Mouse (Mus musculus) cerebellum, postnatal 36 days (tissue): ENCODE results near the gene Ttn.

Experiments
- DNase-seq, 2 experiments: peaks; one replicate each; pipeline ENCODE4 v3.0.0; 2021 to 2022; ENCODE audit warnings: mixed read lengths in 2 of 2

Gene Ttn

GRCm38 (mm10) chr2:76817796-76818195 is 164.6 kb downstream of the Ttn start:
- no peak for DNase-seq

GRCm38 (mm10) chr2:76814048-76814817 is 168.1 kb downstream of the Ttn start:
- DNase-seq: no peak

- no peak for DNase-seq
These were observed 171.2 kb downstream of the Ttn start for GRCm38 (mm10) chr2:76811160-76811559.

DNA sequence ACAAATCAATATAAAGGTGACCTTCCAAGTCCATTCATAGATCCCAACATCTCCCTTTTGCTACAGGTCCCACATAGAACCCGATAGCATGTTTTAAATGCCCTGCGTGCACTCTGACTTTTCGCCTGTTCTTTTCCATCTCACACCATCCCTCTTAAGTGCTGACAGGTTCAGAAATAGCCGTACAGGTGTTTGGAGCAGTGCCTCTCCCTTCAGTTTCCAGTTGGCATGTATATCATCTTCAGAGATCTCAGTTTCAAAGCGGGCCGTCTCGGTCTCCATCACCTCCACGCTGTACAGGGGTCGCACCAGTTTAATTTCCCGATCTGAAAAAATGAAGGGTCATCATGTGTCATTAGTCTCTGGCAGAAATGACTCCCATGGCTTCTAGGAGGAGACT is 174.0 kb downstream of the Ttn start:
- no peak for DNase-seq

GRCm38 (mm10) chr2:76807284-76807683 is 175.1 kb downstream of the Ttn start:
- no peak for DNase-seq

DNA sequence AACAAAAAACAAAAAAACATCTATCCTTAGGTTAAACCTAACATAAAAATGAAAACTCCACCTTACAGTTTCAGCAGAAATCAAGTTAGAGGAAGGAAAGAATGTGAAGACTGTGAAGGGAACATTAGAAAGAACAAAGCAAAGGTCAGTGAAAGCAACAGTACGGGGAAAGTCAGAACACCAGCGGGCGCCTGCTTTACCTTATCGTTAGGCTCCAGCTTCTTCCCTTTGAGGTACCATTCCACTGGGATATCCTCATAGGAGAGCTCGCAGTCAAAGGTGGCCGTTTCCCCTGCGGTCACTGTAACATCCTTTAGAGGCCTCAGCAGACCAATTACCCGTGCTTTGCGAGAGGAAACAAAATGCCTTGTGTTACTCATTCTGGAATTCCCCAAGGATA is 175.5 kb downstream of the Ttn start:
- no peak for DNase-seq

DNA sequence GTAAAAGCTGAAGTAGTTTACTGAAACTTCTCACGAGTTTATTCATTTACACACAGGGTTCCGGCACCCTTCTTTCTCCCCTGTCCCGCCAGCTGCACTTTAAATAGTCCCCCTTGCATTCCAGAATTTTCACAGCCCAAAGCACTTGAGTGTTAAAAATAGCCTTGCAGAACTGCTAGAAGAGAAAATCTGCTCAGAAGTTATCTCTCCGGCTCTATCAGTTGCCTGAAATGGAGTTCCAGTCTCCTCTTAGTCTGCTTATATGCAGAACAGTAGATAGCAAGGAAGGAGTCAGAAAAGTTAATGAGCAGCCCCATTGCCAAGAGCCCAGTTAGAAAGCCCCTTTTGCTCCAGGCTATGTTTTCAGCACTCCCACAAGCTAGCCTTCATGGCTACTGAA is 176.0 kb downstream of the Ttn start:
- no peak for DNase-seq

DNA sequence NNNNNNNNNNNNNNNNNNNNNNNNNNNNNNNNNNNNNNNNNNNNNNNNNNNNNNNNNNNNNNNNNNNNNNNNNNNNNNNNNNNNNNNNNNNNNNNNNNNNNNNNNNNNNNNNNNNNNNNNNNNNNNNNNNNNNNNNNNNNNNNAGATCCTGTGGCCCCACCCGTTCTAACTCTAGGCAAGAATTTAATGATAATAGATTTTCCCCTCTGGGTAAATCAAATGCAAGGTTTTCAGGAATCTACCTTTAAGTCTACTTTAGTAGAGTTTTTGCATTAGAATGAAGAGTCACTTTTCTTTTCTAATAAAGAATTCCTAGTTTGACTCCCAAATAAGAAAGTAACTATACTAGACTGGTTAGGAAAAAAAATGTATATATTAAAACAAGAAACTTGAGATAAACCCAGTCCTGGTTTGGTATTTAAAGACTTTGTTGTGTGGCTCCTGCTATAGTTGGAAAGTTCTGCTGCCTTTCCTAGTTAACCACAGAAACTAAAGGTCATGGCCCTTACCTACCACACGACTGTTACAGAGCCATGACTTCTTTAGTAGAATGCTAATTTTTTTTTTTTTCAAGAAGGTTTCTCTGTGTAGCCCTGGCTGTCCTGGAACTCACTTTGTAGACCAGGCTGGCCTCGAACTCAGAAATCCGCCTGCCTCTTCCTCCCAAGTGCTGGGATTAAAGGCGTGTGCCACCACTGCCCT is 177.0 kb downstream of the Ttn start:
- no peak for DNase-seq

DNA sequence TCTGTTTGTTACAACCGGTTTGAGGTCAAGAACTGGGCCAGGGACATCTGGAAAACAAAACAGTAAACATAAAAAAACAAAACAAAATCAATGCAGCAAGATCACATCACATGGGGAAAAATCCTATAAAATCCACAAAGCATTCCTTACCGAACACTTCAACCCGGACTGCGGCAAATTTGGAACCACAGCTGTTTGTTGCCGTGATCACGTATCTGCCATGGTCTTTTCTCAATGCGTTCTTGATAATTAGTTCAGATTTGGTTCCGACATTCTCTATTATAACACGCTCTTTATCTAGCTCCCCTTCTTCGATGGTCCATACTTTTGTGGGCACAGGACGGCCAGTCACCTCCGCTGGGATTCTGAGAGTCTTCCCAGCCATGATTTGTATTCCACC is 198.2 kb downstream of the Ttn start:
- no peak for DNase-seq

GRCm38 (mm10) chr2:76780792-76781191 is 201.6 kb downstream of the Ttn start:
- no peak for DNase-seq

- DNase-seq: no peak
These were observed 212.5 kb downstream of the Ttn start for GRCm38 (mm10) chr2:76769831-76770230.

DNA sequence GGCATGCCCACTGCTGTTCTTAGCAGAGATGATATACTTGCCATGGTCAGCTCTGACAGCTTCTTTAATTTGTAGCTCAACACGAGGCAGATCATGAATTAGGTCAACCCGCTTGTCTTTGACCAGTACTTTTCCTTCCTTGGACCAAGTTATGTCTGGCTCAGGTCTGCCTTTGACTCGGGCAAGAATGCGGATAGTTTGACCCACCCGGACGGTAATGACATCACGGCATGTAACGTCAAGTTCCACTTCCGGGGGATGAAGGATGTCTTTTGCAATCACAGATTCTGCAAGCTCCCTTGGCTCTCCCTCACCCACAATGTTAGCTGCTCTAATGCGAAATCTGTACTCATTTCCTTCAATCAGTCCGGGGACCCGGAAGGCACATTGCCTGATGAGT is 215.1 kb downstream of the Ttn start:
- DNase-seq: no peak

- no peak for DNase-seq
These were observed 217.8 kb downstream of the Ttn start for GRCm38 (mm10) chr2:76764526-76764925.

DNA sequence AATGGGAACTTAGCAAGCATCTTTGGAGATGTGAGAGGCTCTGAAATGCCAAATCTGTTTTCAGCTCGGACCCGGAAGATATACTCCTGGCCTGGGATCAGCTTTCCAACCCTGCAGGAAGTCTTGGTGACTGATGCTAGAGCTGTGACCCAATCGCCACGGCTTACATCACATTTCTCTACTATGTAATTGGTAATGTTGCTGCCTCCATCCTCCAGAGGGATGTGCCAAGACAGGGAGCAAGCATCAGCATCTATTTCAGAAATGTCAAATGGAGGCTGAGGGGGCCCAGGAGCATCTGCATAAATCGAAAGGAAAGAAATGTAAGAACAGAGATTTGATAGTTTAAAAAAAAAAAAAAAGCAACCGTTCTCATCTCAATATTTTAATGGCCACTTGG is 220.2 kb downstream of the Ttn start:
- no peak for DNase-seq

GRCm38 (mm10) chr2:76756461-76756860 is 225.9 kb downstream of the Ttn start:
- no peak for DNase-seq

DNA sequence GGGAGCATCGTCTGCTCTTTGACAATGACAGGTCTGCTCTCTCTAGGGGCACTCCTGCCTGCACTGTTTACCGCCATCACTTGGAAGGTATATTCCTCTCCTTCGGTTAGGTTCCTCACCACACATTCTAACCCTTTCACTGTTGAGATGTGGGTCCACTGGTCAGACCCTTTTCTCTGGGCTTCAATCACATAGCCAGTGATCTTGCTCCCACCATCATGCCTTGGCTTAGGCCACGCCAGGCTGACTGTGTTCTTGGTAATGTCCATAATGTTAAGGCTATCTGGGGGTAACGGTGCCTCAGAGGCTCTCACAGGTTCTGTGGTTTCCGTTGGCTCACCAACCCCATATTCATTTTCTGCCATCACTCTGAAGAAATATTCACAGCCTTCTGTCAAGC is 230.4 kb downstream of the Ttn start:
- no peak for DNase-seq

DNA sequence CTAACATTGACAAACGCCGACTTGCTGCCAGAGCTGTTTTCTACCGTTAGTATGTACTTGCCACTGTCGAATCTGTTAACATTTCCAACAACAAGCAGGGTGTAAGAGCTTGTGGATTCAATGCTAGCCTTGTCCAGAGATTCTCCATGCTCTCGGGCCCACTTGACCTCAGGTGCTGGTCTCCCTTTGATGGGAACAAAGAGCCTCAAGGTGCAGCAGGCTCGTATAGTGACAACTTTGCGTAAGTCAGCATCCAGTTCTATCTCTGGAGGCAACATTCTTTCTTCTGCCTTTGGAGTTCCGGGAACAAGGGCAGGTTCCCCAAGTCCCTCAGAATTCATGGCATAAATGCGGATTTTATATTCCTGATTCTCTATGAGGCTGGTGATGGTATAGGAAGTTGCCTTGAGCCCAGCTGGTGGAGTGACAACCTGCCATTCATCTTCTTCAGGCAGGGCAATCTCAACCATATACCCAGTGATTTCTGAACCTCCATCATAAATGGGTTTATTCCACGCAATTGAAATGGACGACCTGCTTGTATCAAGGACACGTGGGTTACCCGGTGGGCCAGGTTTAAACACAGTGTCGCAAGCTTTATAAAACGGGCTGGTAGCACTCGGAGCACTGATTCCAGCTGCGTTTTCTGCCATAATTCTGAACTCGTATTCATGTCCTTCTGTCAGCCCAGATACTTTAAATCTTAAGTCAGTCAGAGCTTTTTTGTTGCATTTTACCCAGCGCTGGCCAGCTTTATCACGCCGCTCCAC is 232.8 kb downstream of the Ttn start:
- no peak for DNase-seq

GRCm38 (mm10) chr2:76748696-76749095 is 233.7 kb downstream of the Ttn start:
- DNase-seq: no peak

DNA sequence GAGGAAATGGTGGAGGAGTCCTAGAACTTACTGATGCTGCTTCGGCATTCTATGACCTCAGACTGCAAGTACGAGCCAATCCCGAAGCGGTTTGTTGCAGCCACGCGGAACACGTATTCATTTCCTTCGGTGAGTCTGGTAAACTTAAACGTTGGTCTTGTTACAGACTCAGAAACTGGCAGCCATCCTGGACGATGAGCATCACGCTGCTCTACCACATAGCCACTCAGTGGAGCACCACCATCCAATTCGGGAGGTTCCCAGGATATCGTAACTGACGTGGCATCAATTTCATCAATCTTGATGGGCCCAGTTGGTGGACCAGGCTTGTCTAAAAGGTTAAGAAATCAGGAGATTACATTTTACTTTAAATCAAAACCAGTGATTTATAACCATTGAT is 262.7 kb downstream of the Ttn start:
- no peak for DNase-seq

DNA sequence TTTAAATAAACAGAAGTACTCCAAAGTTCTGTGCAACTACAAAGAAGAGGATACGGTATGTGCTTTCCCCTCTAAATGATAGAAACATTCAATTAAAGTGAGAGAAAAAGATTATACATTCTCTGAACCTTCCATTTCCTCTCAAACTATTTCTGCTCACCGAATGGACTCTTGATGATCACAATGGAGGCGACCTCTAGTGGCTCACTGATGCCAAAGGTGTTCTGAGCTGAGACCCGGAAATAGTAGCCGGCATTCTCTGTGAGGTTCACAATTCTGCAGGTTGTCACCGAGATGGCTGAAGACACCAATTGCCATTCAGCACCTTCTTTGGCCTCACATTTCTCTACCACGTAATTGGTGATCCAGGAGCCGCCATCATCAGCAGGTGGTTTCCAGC is 267.4 kb downstream of the Ttn start:
- no peak for DNase-seq

- no peak for DNase-seq
These were observed 273.8 kb downstream of the Ttn start for GRCm38 (mm10) chr2:76708512-76708911.

- DNase-seq: no peak
These were observed 276.7 kb downstream of the Ttn start for GRCm38 (mm10) chr2:76705655-76706054.

GRCm38 (mm10) chr2:76702751-76703150 is 279.6 kb downstream of the Ttn start:
- DNase-seq: no peak

GRCm38 (mm10) chr2:76702188-76702587 is 280.2 kb downstream of the Ttn start:
- no peak for DNase-seq
